Mouse (Mus musculus): ENCODE data around the gene G6pc2. TPM values are rescaled to one million over a fixed set of nuclear protein-coding genes. Genes with fewer than 3 reads are reported as not detected.

G6pc2 gene
- polyA plus RNA-seq, 1 experiment from 2014 or later, result not detected

GRCm38 (mm10) chr2:69248221-69248755 is 37.4 kb downstream of the G6pc2 start:
- no peaks in the 10 kb centered on the region for H3K27me3 ChIP-seq (ENCODE audit: low read depth, poor library complexity, severe bottlenecking)
- H3K4me1 ChIP-seq, result peaks cover 21% of the 10 kb centered on the region
- no peak overlapping the region for H3K4me3 ChIP-seq
- no peak overlapping the region for H3K27ac ChIP-seq (replicated peaks)
- H3K9me3 ChIP-seq (replicated peaks), result no peaks in the 10 kb centered on the region
- DNase-seq (ENCODE audit: low spot score), result no peak
- 59% methylated on average over 16 of the region's 16 CpGs for WGBS
- no peaks in the 10 kb centered on the region for H3K36me3 ChIP-seq

- Histone ChIP-seq H3K36me3 (no peaks in the 10 kb centered on the region), H3K9me3 (replicated peaks) (no peaks in the 10 kb centered on the region)
Measured at GRCm38 (mm10) chr2:69264069-69264618, 53.3 kb downstream of the G6pc2 start.

GRCm38 (mm10) chr2:69275875-69276274 is 65.0 kb downstream of the G6pc2 start:
- no peaks in the 10 kb centered on the region for H3K9me3 ChIP-seq (replicated peaks)
- H3K4me3 ChIP-seq, result no peak overlapping the region
- no peaks in the 10 kb centered on the region for H3K4me1 ChIP-seq
- WGBS, result 12% methylated on average over 1 of the region's 1 CpGs
- DNase-seq (ENCODE audit: low spot score), result no peak
- H3K36me3 ChIP-seq, result no peaks in the 10 kb centered on the region
- no peaks in the 10 kb centered on the region for H3K27me3 ChIP-seq (ENCODE audit: low read depth, poor library complexity, severe bottlenecking)
- no peak overlapping the region for H3K27ac ChIP-seq (replicated peaks)

More at GRCm38 (mm10) chr2:69264069-69264618, 53.3 kb downstream of the G6pc2 start:
- Histone ChIP-seq H3K4me1 (no peaks in the 10 kb centered on the region), H3K4me3 (no peak overlapping the region), H3K27me3 (ENCODE audit: low read depth, poor library complexity, severe bottlenecking) (no peaks in the 10 kb centered on the region), H3K27ac (replicated peaks) (no peak overlapping the region)
- no peak for DNase-seq (ENCODE audit: low spot score)

Other genes with a start within 250 kb of the G6pc2 start
- 0.84 and 0.87 TPM in 2 replicates for gene Nostrin, start 75.3 kb upstream of the G6pc2 start, polyA plus RNA-seq (2016; fragmentation: Nextera tagmentation; extraction: Ambion mirVana)
- gene Spc25, start 4.9 kb upstream of the G6pc2 start, polyA plus RNA-seq (2016; fragmentation: Nextera tagmentation; extraction: Ambion mirVana), result 250 and 252 TPM in 2 replicates
- not detected in 2 replicates for gene Abcb11, start 131.5 kb downstream of the G6pc2 start, polyA plus RNA-seq (2016; fragmentation: Nextera tagmentation; extraction: Ambion mirVana)
- gene Dhrs9, start 169.4 kb downstream of the G6pc2 start, polyA plus RNA-seq (2016; fragmentation: Nextera tagmentation; extraction: Ambion mirVana), result not detected in 2 replicates